Mouse (Mus musculus) embryonic fibroblast, embryonic 13.5 days (primary cell): ENCODE measurements around the gene Scgb1b17. TPM values are rescaled to one million over a fixed set of nuclear protein-coding genes. Genes with fewer than 3 reads are reported as not detected.
"Not testable (repeated sequence)": the region's sequence is repeated elsewhere in the genome, so short reads cannot be mapped to it uniquely, and the experiment has no call there.

Experiments used
- H3K27ac ChIP-seq: 2 replicates; pipeline ENCODE4 v1.5.1; 2012; ENCODE audit warnings: low read length, control low read depth, inconsistent platforms; ENCODE audit not compliant: insufficient read depth
- H3K4me1 ChIP-seq: 2 replicates; pipeline ENCODE4 v1.6.1; 2011; ENCODE audit warnings: low read length; ENCODE audit not compliant: control insufficient read depth, insufficient read depth
- H3K4me3 ChIP-seq: 2 replicates; pipeline ENCODE4 v1.5.1; 2011; ENCODE audit warnings: mild to moderate bottlenecking, control low read depth, low read length; ENCODE audit not compliant: insufficient read depth
- polyA plus RNA-seq: library from polyadenylated mRNA; stranded (reverse); fragments of >200 nt; gene quantifications from 2 replicates; pipeline ENCODE4 v1.2.4, GENCODE M21; 2011; ENCODE audit warnings: low read depth; ENCODE audit not compliant: missing spikeins, insufficient read length

Gene Scgb1b17
- not detected in 2 replicates for polyA plus RNA-seq

- H3K27ac ChIP-seq, H3K4me3 ChIP-seq, H3K4me1 ChIP-seq: not testable (repeated sequence)
Measured at GRCm38 (mm10) chr7:33063149-33063548, at the start of gene Scgb1b17. Gene Scgb1b17 (plus strand): TSS chr7:33063449.

GRCm38 (mm10) chr7:33056461-33056860, 6.8 kb upstream of the Scgb1b17 start, which contains the start of gene Scgb2b17:
Gene Scgb2b17 (minus strand): TSS chr7:33056561.
- not testable (repeated sequence) for H3K4me3 ChIP-seq, H3K27ac ChIP-seq, H3K4me1 ChIP-seq

Other genes starting within 250 kb of the Scgb1b17 start
- not detected in 2 replicates for gene Scgb2b15, start 233.8 kb upstream of the Scgb1b17 start, polyA plus RNA-seq
- gene Scgb1b15, start 226.9 kb upstream of the Scgb1b17 start, polyA plus RNA-seq, result not detected in 2 replicates
- gene Scgb2b17, start 6.9 kb upstream of the Scgb1b17 start, polyA plus RNA-seq, result not detected in 2 replicates
- gene Scgb2b18, start 110.4 kb downstream of the Scgb1b17 start, polyA plus RNA-seq, result not detected in 2 replicates
- gene Scgb1b18, start 122.1 kb downstream of the Scgb1b17 start, polyA plus RNA-seq, result not detected in 2 replicates
- gene Scgb2b19, start 216.9 kb downstream of the Scgb1b17 start, polyA plus RNA-seq, result not detected in 2 replicates
- not detected in 2 replicates for gene Scgb1b19, start 223.8 kb downstream of the Scgb1b17 start, polyA plus RNA-seq